Mouse (Mus musculus): ENCODE results near the gene Ankrd44. TPM values are rescaled to one million over a fixed set of nuclear protein-coding genes. Genes with fewer than 3 reads are reported as not detected.

Gene Ankrd44
- total RNA-seq, 1 experiment: 10.2 TPM

DNA sequence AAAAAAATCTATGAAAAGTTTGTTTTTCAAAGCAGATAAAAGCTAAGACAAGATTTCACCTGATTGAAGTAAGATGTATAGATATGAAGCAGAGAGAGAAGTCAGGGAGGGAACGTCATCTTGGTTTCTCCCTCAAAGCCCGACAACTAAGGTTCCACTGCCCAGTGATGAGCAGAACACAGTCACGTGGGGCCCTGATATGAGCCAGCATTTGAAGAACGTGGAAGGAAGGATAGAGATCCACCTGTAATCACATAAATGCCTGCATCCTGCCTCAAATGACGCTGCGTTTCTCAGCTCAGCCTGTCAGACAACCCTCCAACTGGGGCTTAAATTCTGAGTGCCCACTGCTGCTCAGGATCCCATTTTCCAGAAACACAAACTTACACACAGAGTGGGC lies 52.1 kb downstream of the Ankrd44 start:
- no peak overlapping the region for H3K9ac ChIP-seq (ENCODE audit: insufficient read depth, low read depth, low read length, poor library complexity, severe bottlenecking)
- H3K4me3 ChIP-seq (ENCODE audit: insufficient read depth in 1 of 2, low read depth in 1 of 2, low read length in 2 of 2, poor library complexity in 1 of 2, severe bottlenecking in 1 of 2): no peak overlapping the region
- TF ChIP-seq HCFC1 (IDR thresholded peaks at IDR 0.05; ENCODE audit: borderline replicate concordance, insufficient read depth, low read length): no peak
- TF ChIP-seq ZNF384 (IDR thresholded peaks at IDR 0.05; ENCODE audit: low read depth, low read length): no peak
- no peak for TF ChIP-seq MAFK (IDR thresholded peaks at IDR 0.05; ENCODE audit: insufficient read depth, low read depth, low read length)
- TF ChIP-seq ZC3H11A (IDR thresholded peaks at IDR 0.05; ENCODE audit: borderline replicate concordance, low read depth, low read length): no peak
- TF ChIP-seq CHD2 (IDR thresholded peaks at IDR 0.05; ENCODE audit: low read depth, low read length): no peak
- H3K27ac ChIP-seq (ENCODE audit: insufficient read depth, low read depth, low read length, poor library complexity, severe bottlenecking): no peak overlapping the region
- in situ Hi-C loops (cut with MboI; ENCODE audit: low sequenced_read_pairs in 2 of 2, unreplicated experiment in 2 of 2): no loop called here
- H3K36me3 ChIP-seq (ENCODE audit: control insufficient read depth, insufficient read depth, low read length, poor library complexity, severe bottlenecking): no peaks in the 10 kb centered on the region
- no peaks in the 10 kb centered on the region for H3K4me1 ChIP-seq (ENCODE audit: control insufficient read depth in 2 of 2, insufficient read depth in 2 of 2, low read length in 2 of 2, poor library complexity in 1 of 2)
- no peaks in the 10 kb centered on the region for H3K9me3 ChIP-seq (ENCODE audit: control insufficient read depth, insufficient read depth, low read depth, low read length)
- DNase-seq (ENCODE audit: low read depth, low spot score): no peak

GRCm38 (mm10) chr1:54872857-54873616 lies 53.1 kb downstream of the Ankrd44 start:
- in situ Hi-C loops (cut with MboI; ENCODE audit: low sequenced_read_pairs in 2 of 2, unreplicated experiment in 2 of 2): no loop called here
- DNase-seq (ENCODE audit: low read depth, low spot score): no peak
- H3K9ac ChIP-seq (ENCODE audit: insufficient read depth, low read depth, low read length, poor library complexity, severe bottlenecking): no peak overlapping the region
- no peak overlapping the region for H3K4me3 ChIP-seq (ENCODE audit: insufficient read depth in 1 of 2, low read depth in 1 of 2, low read length in 2 of 2, poor library complexity in 1 of 2, severe bottlenecking in 1 of 2)
- no peak overlapping the region for H3K27ac ChIP-seq (ENCODE audit: insufficient read depth, low read depth, low read length, poor library complexity, severe bottlenecking)
- H3K4me1 ChIP-seq (ENCODE audit: control insufficient read depth in 2 of 2, insufficient read depth in 2 of 2, low read length in 2 of 2, poor library complexity in 1 of 2): no peaks in the 10 kb centered on the region
- TF ChIP-seq HCFC1 (IDR thresholded peaks at IDR 0.05; ENCODE audit: borderline replicate concordance, insufficient read depth, low read length): no peak
- TF ChIP-seq ZNF384 (IDR thresholded peaks at IDR 0.05; ENCODE audit: low read depth, low read length): no peak
- no peak for TF ChIP-seq CHD2 (IDR thresholded peaks at IDR 0.05; ENCODE audit: low read depth, low read length)
- TF ChIP-seq MAFK (IDR thresholded peaks at IDR 0.05; ENCODE audit: insufficient read depth, low read depth, low read length): no peak
- TF ChIP-seq ZC3H11A (IDR thresholded peaks at IDR 0.05; ENCODE audit: borderline replicate concordance, low read depth, low read length): no peak
- no peaks in the 10 kb centered on the region for H3K36me3 ChIP-seq (ENCODE audit: control insufficient read depth, insufficient read depth, low read length, poor library complexity, severe bottlenecking)
- no peaks in the 10 kb centered on the region for H3K9me3 ChIP-seq (ENCODE audit: control insufficient read depth, insufficient read depth, low read depth, low read length)

DNA sequence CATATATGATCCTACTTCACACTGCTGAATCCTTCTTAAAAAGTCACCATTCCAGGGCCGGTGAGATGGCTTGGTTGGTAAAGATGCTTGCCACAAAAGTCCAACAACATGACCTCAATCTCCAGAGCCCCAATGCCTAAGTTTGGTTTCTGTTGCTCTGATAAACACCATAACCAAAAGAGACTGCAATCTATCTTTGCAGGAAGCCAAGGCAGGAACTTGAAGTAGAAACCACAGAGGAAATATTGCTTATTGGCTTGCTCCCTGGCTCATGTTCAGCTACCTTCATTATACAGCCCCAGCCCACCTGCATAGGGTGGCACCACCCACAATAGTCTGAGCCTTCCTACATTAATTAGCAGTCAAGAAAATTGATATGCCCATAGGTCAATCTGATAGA lies 54.9 kb downstream of the Ankrd44 start:
- Histone ChIP-seq H3K4me3 (ENCODE audit: insufficient read depth in 1 of 2, low read depth in 1 of 2, low read length in 2 of 2, poor library complexity in 1 of 2, severe bottlenecking in 1 of 2) (no peak overlapping the region), H3K9ac (ENCODE audit: insufficient read depth, low read depth, low read length, poor library complexity, severe bottlenecking) (no peak overlapping the region), H3K4me1 (ENCODE audit: control insufficient read depth in 2 of 2, insufficient read depth in 2 of 2, low read length in 2 of 2, poor library complexity in 1 of 2) (no peaks in the 10 kb centered on the region), H3K27ac (ENCODE audit: insufficient read depth, low read depth, low read length, poor library complexity, severe bottlenecking) (no peak overlapping the region), H3K9me3 (ENCODE audit: control insufficient read depth, insufficient read depth, low read depth, low read length) (no peaks in the 10 kb centered on the region), H3K36me3 (ENCODE audit: control insufficient read depth, insufficient read depth, low read length, poor library complexity, severe bottlenecking) (no peaks in the 10 kb centered on the region)
- TF ChIP-seq CHD2 (IDR thresholded peaks at IDR 0.05; ENCODE audit: low read depth, low read length) (no peak), MAFK (IDR thresholded peaks at IDR 0.05; ENCODE audit: insufficient read depth, low read depth, low read length) (no peak), ZC3H11A (IDR thresholded peaks at IDR 0.05; ENCODE audit: borderline replicate concordance, low read depth, low read length) (no peak)
- in situ Hi-C loops (cut with MboI; ENCODE audit: low sequenced_read_pairs in 2 of 2, unreplicated experiment in 2 of 2): no loop called here
- DNase-seq (ENCODE audit: low read depth, low spot score): no peak

DNA sequence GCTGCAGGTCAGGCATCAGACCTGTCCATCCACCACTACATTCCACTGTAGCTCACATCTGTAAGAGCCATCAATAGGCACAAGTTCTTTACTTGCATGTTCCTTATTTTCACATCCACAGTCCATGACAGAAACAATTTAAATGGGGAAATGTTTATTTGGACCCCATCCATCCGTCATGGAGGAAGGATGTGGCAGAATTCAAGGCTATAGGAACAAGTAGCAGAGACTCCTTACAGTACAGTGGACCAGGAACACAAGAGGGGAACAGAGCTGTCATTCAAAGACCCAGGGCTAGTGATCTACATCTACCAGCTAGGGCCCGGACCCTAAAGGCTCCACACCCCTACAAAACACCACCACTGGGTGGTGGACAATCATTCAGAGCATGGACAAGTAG lies 55.6 kb downstream of the Ankrd44 start:
- no peak for DNase-seq (ENCODE audit: low read depth, low spot score)
- TF ChIP-seq HCFC1 (IDR thresholded peaks at IDR 0.05; ENCODE audit: borderline replicate concordance, insufficient read depth, low read length): no peak
- TF ChIP-seq ZNF384 (IDR thresholded peaks at IDR 0.05; ENCODE audit: low read depth, low read length): no peak
- no peak for TF ChIP-seq CHD2 (IDR thresholded peaks at IDR 0.05; ENCODE audit: low read depth, low read length)
- no peak for TF ChIP-seq MAFK (IDR thresholded peaks at IDR 0.05; ENCODE audit: insufficient read depth, low read depth, low read length)
- no peak for TF ChIP-seq ZC3H11A (IDR thresholded peaks at IDR 0.05; ENCODE audit: borderline replicate concordance, low read depth, low read length)
- in situ Hi-C loops (cut with MboI; ENCODE audit: low sequenced_read_pairs in 2 of 2, unreplicated experiment in 2 of 2): no loop called here
- no peak overlapping the region for H3K4me3 ChIP-seq (ENCODE audit: insufficient read depth in 1 of 2, low read depth in 1 of 2, low read length in 2 of 2, poor library complexity in 1 of 2, severe bottlenecking in 1 of 2)
- no peaks in the 10 kb centered on the region for H3K4me1 ChIP-seq (ENCODE audit: control insufficient read depth in 2 of 2, insufficient read depth in 2 of 2, low read length in 2 of 2, poor library complexity in 1 of 2)
- H3K9ac ChIP-seq (ENCODE audit: insufficient read depth, low read depth, low read length, poor library complexity, severe bottlenecking): no peak overlapping the region
- H3K36me3 ChIP-seq (ENCODE audit: control insufficient read depth, insufficient read depth, low read length, poor library complexity, severe bottlenecking): no peaks in the 10 kb centered on the region
- no peak overlapping the region for H3K27ac ChIP-seq (ENCODE audit: insufficient read depth, low read depth, low read length, poor library complexity, severe bottlenecking)
- no peaks in the 10 kb centered on the region for H3K9me3 ChIP-seq (ENCODE audit: control insufficient read depth, insufficient read depth, low read depth, low read length)

Measured in ES-E14 (cell line).